Mouse (Mus musculus) ES-Bruce4 (cell line): ENCODE results near the gene Ntn3.

Source experiments
- CTCF ChIP-seq: IDR thresholded peaks from one replicate; pipeline ENCODE4 v1.8.1; 2011; ENCODE audit warnings: low read depth, low read length
- POLR2A ChIP-seq: IDR thresholded peaks from one replicate; pipeline ENCODE4 v1.8.1; 2011; ENCODE audit warnings: low read length; ENCODE audit not compliant: insufficient read depth

DNA sequence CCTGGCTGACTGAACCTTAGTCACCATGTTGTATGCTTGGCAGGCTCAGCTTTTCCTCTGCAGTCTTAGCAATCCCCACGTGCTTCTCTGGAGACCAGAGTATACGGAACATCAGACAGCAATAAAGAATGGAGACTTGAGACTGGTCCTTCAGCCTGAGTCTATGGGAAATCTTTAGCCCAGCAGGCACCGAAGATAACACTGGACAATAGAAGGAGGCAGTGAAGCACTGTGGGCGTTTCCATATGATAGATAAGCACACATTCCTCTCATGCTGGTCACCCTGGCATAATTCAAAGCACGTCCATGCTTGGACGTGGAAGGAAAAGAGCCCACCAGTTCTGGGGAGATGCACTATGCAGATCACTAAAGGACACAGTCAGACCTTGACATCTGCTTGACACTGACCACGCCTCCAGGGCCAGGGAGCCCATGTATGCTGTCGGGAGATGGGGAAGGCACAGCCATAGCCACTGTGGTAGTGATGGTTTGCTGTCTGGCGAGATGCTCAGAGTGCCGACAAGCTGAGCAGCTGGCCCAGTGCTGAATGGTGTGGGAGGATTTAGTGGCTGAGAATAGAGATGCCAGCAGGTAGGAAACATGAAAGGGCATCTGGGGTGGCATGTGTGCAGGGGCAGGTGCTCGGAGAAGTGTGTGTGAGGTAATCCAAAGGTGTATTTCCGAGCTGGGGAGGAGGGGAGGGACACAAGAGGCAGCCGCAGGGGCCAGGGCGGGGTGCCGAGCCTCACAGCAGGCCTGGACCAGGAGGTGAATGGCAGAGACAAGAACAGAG is 12.1 kb downstream of the Ntn3 start:
- TF ChIP-seq POLR2A (no peak), CTCF (no peak)
